Mouse (Mus musculus) lung, embryonic 14.5 days (tissue): ENCODE data around the gene Rad18. TPM values are rescaled to one million over a fixed set of nuclear protein-coding genes. Genes with fewer than 3 reads are reported as not detected.

Source experiments
- ATAC-seq: fragments of 200-750 bp; cut with Nextera tagmentation; 2 replicates; pipeline ENCODE4 v1.8.0; 2017; ENCODE audit warnings: mild to moderate bottlenecking, moderate TSS enrichment, moderate library complexity; ENCODE audit not compliant: insufficient read depth
- DNase-seq: peaks from one replicate; pipeline ENCODE4 v3.0.0-alpha.2; 2015
- H3K27ac ChIP-seq: fragments of 300-500 bp; sonication (generic); 2 replicates; pipeline ENCODE4 v1.5.1; 2014; ENCODE audit warnings: low read depth, mild to moderate bottlenecking, moderate library complexity
- H3K27me3 ChIP-seq: fragments of 300-500 bp; sonication (generic); 2 replicates; pipeline ENCODE4 v1.6.1; 2014; ENCODE audit warnings: low read length, control low read depth; ENCODE audit not compliant: insufficient read depth
- H3K36me3 ChIP-seq: fragments of 300-500 bp; sonication (generic); 2 replicates; pipeline ENCODE4 v1.6.1; 2014; ENCODE audit warnings: control low read depth; ENCODE audit not compliant: insufficient read depth
- H3K4me1 ChIP-seq: fragments of 300-500 bp; sonication (generic); 2 replicates; pipeline ENCODE4 v1.6.1; 2014; ENCODE audit warnings: antibody characterized with exemption, control low read depth; ENCODE audit not compliant: insufficient read depth
- H3K4me2 ChIP-seq: fragments of 300-500 bp; sonication (generic); 2 replicates; pipeline ENCODE4 v1.6.1; 2014; ENCODE audit warnings: mild to moderate bottlenecking
- H3K4me3 ChIP-seq: fragments of 300-500 bp; sonication (generic); 2 replicates; pipeline ENCODE4 v1.5.1; 2014; ENCODE audit warnings: low read depth, low read length
- H3K9ac ChIP-seq: fragments of 300-500 bp; sonication (generic); 2 replicates; pipeline ENCODE4 v1.6.1; 2014
- H3K9me3 ChIP-seq: fragments of 300-500 bp; sonication (generic); 2 replicates; pipeline ENCODE4 v1.6.1; 2016; ENCODE audit warnings: low read depth, low read length, control low read depth
- CTCF ChIP-seq: IDR thresholded peaks from 2 replicates; pipeline ENCODE4 v1.5.1; 2016; ENCODE audit warnings: antibody characterized with exemption, low read depth
- WGBS: fragments of 180-500 bp; shearing (Covaris S2); extraction: QIAGEN DNeasy Blood & Tissue Kit; methylation state at CpG from one replicate; pipeline ENCODE4 v1.1.7; 2014; 5-methylcytosine and 5-hydroxymethylcytosine counted together
- polyA plus RNA-seq: library from polyadenylated mRNA; unstranded; fragments of >200 nt; fragmentation: Nextera tagmentation; extraction: Ambion mirVana; gene quantifications from 2 replicates; pipeline ENCODE4 v1.2.1, GENCODE M21; 2014

The Rad18 gene
- 49.8 and 55.5 TPM in 2 replicates for polyA plus RNA-seq

DNA sequence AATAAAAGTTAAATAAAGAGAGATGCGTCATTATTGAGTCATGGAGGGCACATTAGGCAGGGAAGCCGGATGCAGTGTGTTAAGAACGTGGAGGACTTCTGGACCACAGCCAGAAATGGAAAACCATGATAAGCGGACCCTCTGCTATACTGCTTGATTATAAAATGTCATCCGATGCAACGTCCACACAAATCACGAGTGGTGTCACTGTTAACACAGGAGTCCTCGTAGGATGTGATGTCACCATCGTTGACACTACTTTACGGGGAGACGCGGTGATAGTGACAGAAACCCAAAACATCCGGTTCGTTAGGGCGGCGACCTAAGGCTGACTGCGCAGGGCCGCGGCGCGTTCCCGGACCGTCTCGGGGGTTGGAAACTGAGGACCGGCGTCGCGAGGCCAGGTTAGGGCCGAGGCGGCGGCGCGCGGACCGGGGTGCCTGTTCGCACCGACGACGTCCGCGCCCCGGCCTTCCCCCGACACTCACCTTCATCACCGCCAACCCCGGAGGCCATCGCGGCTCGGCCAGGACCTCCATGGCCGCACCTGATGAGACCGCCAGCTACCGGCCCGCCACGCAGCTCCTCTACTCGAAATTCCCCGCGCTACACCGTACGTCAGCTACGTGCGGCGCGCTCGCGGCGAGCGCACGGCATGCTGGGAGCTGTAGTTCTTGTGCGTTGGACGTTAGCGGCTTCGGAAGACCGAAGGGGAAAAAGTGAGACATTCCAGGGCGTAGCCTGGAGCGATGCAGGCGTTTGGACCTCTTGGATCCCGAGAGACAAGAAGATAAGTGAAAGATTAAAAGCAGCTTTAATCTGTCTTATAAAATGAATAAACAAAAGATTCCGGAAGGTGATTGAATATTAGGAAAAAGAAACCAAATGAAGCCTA, at the start of gene Rad18:
Gene Rad18 (minus strand): TSS at position 631 of the 895 bp plus-strand sequence.
- ATAC-seq = peak; percentile 96
- peak within 1 kb of the TSS; percentile 55 for H3K4me2 ChIP-seq

DNA sequence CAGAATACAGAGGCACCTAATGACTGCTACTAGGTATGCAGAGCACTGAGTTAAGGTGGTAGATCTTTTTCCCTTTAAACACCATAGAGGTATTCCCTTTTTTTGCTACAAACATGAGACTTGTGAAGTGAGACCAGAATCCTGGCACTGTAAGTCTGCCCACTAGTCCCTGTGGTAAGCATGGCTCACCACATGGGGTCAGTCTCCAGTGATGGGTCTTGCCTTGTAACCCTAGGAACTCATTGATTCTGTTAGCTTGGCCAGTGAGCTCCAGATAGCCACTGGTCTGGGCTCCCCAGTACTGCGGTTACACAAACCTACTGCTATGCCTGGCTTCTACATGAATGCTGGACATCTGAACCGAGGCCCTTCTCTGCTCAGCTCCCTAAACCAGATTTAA, 45.8 kb upstream of the Rad18 start:
- no peaks in the 10 kb centered on the region for H3K9me3 ChIP-seq
- H3K4me1 ChIP-seq = no peaks in the 10 kb centered on the region
- no peak overlapping the region for H3K4me3 ChIP-seq
- no peaks in the 10 kb centered on the region for H3K27me3 ChIP-seq
- TF ChIP-seq CTCF = peak; percentile 44
- DNase-seq (peak; percentile 25), ATAC-seq (no peak)
- H3K27ac ChIP-seq = no peak overlapping the region
- no peak overlapping the region for H3K4me2 ChIP-seq
- no peaks in the 10 kb centered on the region for H3K36me3 ChIP-seq
- WGBS = 78% methylated on average over 2 of the region's 2 CpGs
- H3K9ac ChIP-seq = no peak overlapping the region

More for the DNA sequence above, at the start of gene Rad18:
- Histone ChIP-seq H3K4me3 (peak within 1 kb of the TSS; percentile 73), H3K27me3 (no peaks in the 10 kb centered on the region), H3K27ac (peak within 1 kb of the TSS; percentile 81), H3K4me1 (peaks cover 9% of the 10 kb centered on the region; the same call in 1 of the 2 replicates), H3K9ac (peak within 1 kb of the TSS; percentile 73), H3K9me3 (no peaks in the 10 kb centered on the region), H3K36me3 (peaks cover 7% of the 10 kb centered on the region; the same call in 1 of the 2 replicates)
- TF ChIP-seq CTCF = no peak
- under 1% methylated on average over 76 of the region's 77 CpGs for WGBS
- DNase-seq = peak; percentile 96

DNA sequence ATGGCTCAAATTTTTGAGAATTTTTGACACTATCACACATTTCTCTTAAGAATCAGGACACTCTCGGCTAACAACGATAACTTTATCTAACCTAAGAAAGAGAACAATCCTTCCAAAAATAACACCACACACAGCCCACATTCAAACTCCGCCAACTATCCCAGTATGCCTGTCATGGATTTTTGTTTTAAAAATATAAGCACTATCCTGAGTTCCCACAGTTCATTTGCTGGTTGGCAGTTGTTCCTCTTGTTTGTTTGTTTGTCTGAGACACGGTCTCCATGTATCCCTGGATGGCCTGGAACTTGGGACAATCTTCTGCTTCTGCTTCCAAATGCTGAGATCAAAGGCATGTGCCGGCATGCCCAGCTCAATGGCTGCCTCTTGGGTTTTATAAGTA, 45.3 kb upstream of the Rad18 start:
- H3K4me3 ChIP-seq = no peak overlapping the region
- 76% methylated on average over 5 of the region's 5 CpGs for WGBS
- no peaks in the 10 kb centered on the region for H3K4me1 ChIP-seq
- TF ChIP-seq CTCF = no peak
- no peak overlapping the region for H3K4me2 ChIP-seq
- no peaks in the 10 kb centered on the region for H3K27me3 ChIP-seq
- no peaks in the 10 kb centered on the region for H3K9me3 ChIP-seq
- no peaks in the 10 kb centered on the region for H3K36me3 ChIP-seq
- no peak overlapping the region for H3K27ac ChIP-seq
- ATAC-seq (no peak), DNase-seq (no peak)
- no peak overlapping the region for H3K9ac ChIP-seq

GRCm38 (mm10) chr6:112739635-112740034, 43.1 kb upstream of the Rad18 start:
- no peak for TF ChIP-seq CTCF
- Histone ChIP-seq H3K9me3 (no peaks in the 10 kb centered on the region), H3K4me1 (no peaks in the 10 kb centered on the region), H3K4me3 (no peak overlapping the region), H3K27me3 (no peaks in the 10 kb centered on the region), H3K27ac (no peak overlapping the region), H3K36me3 (0 out of 2 replicates have a peak, but pooled peaks cover 4% of the 10 kb centered on the region), H3K9ac (no peak overlapping the region), H3K4me2 (no peak overlapping the region)
- 82% methylated on average over 3 of the region's 3 CpGs for WGBS
- DNase-seq = no peak
- no peak for ATAC-seq

GRCm38 (mm10) chr6:112738924-112739323, 42.4 kb upstream of the Rad18 start:
- WGBS = 92% methylated on average over 6 of the region's 6 CpGs
- no peak overlapping the region for H3K4me3 ChIP-seq
- H3K4me2 ChIP-seq = no peak overlapping the region
- DNase-seq (no peak), ATAC-seq (no peak)
- 0 out of 2 replicates have a peak, but pooled peaks cover 4% of the 10 kb centered on the region for H3K36me3 ChIP-seq
- H3K27me3 ChIP-seq = no peaks in the 10 kb centered on the region
- H3K4me1 ChIP-seq = no peaks in the 10 kb centered on the region
- no peak overlapping the region for H3K9ac ChIP-seq
- no peak overlapping the region for H3K27ac ChIP-seq
- H3K9me3 ChIP-seq = no peaks in the 10 kb centered on the region
- TF ChIP-seq CTCF = no peak

DNA sequence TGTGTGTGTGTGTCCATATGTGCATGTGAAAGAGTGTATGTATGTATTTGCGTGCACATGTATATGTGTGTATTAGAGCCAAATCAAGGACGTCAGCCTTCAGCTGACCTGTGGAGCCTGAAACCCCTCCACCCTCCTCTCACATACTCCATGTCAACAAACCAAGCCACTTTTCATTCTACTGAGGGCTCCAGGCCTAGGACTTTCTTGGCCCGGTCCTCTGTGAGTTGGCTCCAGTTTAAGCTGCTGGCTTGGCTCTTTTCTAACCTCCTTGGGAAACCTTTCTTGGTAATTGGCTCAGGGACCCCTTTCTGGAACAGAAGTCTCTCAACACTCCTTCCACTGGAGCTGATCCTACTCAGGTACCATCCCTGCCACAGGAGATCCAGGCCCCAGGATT, 40.0 kb upstream of the Rad18 start:
- no peak for ATAC-seq
- no peak for DNase-seq
- TF ChIP-seq CTCF = no peak
- H3K36me3 ChIP-seq = 0 out of 2 replicates have a peak, but pooled peaks cover 4% of the 10 kb centered on the region
- no peaks in the 10 kb centered on the region for H3K4me1 ChIP-seq
- WGBS = 64% methylated on average over 3 of the region's 3 CpGs
- no peak overlapping the region for H3K9ac ChIP-seq
- H3K4me2 ChIP-seq = no peak overlapping the region
- no peaks in the 10 kb centered on the region for H3K27me3 ChIP-seq
- no peaks in the 10 kb centered on the region for H3K9me3 ChIP-seq
- H3K4me3 ChIP-seq = no peak overlapping the region
- H3K27ac ChIP-seq = no peak overlapping the region

DNA sequence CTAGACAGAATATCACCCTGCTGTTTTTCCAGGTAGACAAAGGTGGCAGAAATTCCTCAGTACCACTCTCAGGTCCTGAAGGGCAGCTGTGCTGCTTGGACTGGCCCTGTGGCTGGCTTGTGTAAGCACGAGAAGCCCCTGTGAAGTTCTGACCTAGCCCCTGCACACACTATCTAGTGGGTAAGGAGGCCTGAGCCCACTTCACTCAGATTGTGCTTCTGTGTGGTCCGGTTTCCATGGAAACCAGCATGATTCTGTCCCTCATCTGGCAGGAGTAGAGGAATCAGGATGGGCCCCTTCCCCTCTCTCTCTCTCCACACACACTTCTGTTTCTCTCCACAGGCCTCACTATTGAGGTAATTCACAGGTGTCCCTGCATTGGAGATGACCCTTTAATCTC, 38.6 kb upstream of the Rad18 start:
- Histone ChIP-seq H3K4me2 (no peak overlapping the region), H3K9me3 (no peaks in the 10 kb centered on the region), H3K4me1 (no peaks in the 10 kb centered on the region), H3K36me3 (0 out of 2 replicates have a peak, but pooled peaks cover 4% of the 10 kb centered on the region), H3K27me3 (no peaks in the 10 kb centered on the region), H3K9ac (no peak overlapping the region), H3K27ac (no peak overlapping the region), H3K4me3 (no peak overlapping the region)
- TF ChIP-seq CTCF = no peak
- DNase-seq = peak; percentile 26
- no peak for ATAC-seq
- 55% methylated on average over 2 of the region's 2 CpGs for WGBS
